Mouse (Mus musculus) bone marrow, adult 2 months (tissue): ENCODE measurements at regions not wholly inside any gene's neighbourhood (a gene's known extent, or its start where the extent isn't known, plus 50 kb on each side); places are given as distances from the start of the nearest gene placed in this dataset.
A peak's percentile ranks its signal among the peaks of the same experiment; 100 is the strongest.

Experiments
- H3K27ac ChIP-seq: fragments of 200-500 bp; 2 replicates; pipeline ENCODE4 v1.5.1; 2012; ENCODE audit warnings: low read depth, mild to moderate bottlenecking, control low read depth, inconsistent platforms, low read length; ENCODE audit not compliant: control insufficient read depth, poor library complexity, insufficient read depth
- H3K4me1 ChIP-seq: fragments of 200-500 bp; 2 replicates; pipeline ENCODE4 v1.6.1; 2011; ENCODE audit warnings: low read length; ENCODE audit not compliant: control insufficient read depth, insufficient read depth
- H3K4me3 ChIP-seq: fragments of 200-500 bp; replicated peaks from 2 replicates; pipeline ENCODE3; 2011; ENCODE audit warnings: mild to moderate bottlenecking, low read depth, low read length, control low read depth; ENCODE audit not compliant: control insufficient read depth
- CTCF ChIP-seq: fragments of 200-500 bp; IDR thresholded peaks from 2 replicates; pipeline ENCODE4 v1.5.1; 2011; ENCODE audit warnings: low read length, control low read depth; ENCODE audit not compliant: control insufficient read depth, insufficient read depth
- POLR2A ChIP-seq: fragments of 200-500 bp; IDR thresholded peaks from 2 replicates; pipeline ENCODE4 v1.6.1; 2011; ENCODE audit warnings: low read depth, mild to moderate bottlenecking, control low read depth, low read length, borderline replicate concordance; ENCODE audit not compliant: control insufficient read depth
- WGBS: fragments of 180-500 bp; shearing (Covaris S2); methylation state at CpG from one replicate; pipeline ENCODE4 v1.1.7; 2018; 5-methylcytosine and 5-hydroxymethylcytosine counted together

- no peaks in the 10 kb centered on the region for H3K4me1 ChIP-seq
- 76% methylated on average over 3 of the region's 3 CpGs for WGBS
- no peak for TF ChIP-seq CTCF
- no peak for TF ChIP-seq POLR2A
- H3K4me3 ChIP-seq: no peak overlapping the region
- H3K27ac ChIP-seq: no peak overlapping the region
Measured at GRCm38 (mm10) chr1:165036631-165037030, 101.3 kb upstream of the Xcl1 start.

- H3K27ac ChIP-seq: no peak overlapping the region
- H3K4me3 ChIP-seq: no peak overlapping the region
- no peaks in the 10 kb centered on the region for H3K4me1 ChIP-seq
- TF ChIP-seq POLR2A: no peak
- peak; percentile 44 for TF ChIP-seq CTCF
- 72% methylated on average over 1 of the region's 1 CpGs for WGBS
Measured at GRCm38 (mm10) chr1:165035618-165036017, 100.3 kb upstream of the Xcl1 start.

- H3K27ac ChIP-seq: peak overlapping the region; percentile 3; the same call in 1 of the 2 replicates
- no peak overlapping the region for H3K4me3 ChIP-seq
- peaks cover 1% of the 10 kb centered on the region; the same call in 1 of the 2 replicates for H3K4me1 ChIP-seq
- 7% methylated on average over 10 of the region's 10 CpGs for WGBS
- TF ChIP-seq POLR2A: no peak
- no peak for TF ChIP-seq CTCF
Measured at GRCm38 (mm10) chr1:165020960-165021563, 85.7 kb upstream of the Xcl1 start.

DNA sequence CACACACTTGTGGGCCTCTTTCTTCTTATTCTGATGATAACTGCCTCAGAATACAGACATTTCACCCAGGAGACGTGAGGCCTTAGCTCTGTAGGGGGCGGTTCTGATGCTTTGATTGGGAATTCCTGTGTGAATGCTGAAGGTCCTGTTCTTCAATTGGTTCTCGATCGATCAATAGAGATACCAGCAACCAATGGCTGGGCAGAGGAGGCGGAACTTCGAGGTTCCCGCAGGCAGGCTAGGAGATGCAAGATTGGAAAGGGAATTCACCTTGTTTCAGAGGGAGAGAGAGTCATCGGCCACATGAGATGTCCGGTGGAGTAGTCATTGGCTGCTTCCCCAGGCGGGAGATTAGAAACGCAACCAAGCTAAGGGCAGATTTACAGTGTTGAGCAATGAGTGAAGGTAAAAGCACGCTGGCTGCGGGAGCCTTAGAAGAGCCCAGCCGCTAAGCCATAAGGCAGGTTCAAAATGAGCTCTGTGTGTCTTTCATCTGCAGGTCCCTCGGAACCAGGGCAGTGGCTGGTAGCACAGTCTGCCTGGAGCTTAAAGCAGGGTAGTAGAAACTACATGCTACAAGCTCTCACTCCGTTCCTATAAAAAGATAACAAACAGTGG is 83.5 kb upstream of the Xcl1 start:
- H3K4me1 ChIP-seq: peaks cover 1% of the 10 kb centered on the region; the same call in 1 of the 2 replicates
- WGBS: 67% methylated on average over 16 of the region's 16 CpGs
- no peak overlapping the region for H3K4me3 ChIP-seq
- no peak for TF ChIP-seq POLR2A
- TF ChIP-seq CTCF: no peak
- no peak overlapping the region for H3K27ac ChIP-seq

- no peak for TF ChIP-seq POLR2A
- TF ChIP-seq CTCF: no peak
- Histone ChIP-seq H3K4me1 (peaks cover 1% of the 10 kb centered on the region; the same call in 1 of the 2 replicates), H3K4me3 (no peak overlapping the region), H3K27ac (no peak overlapping the region)
- 88% methylated on average over 4 of the region's 4 CpGs for WGBS
Measured at GRCm38 (mm10) chr1:165018236-165018635, 82.9 kb upstream of the Xcl1 start.

GRCm38 (mm10) chr1:165017793-165018192 is 82.5 kb upstream of the Xcl1 start:
- Histone ChIP-seq H3K4me3 (no peak overlapping the region), H3K4me1 (peaks cover 1% of the 10 kb centered on the region; the same call in 1 of the 2 replicates), H3K27ac (no peak overlapping the region)
- TF ChIP-seq CTCF (no peak), POLR2A (no peak)
- WGBS: 89% methylated on average over 6 of the region's 6 CpGs

- WGBS: 38% methylated on average over 1 of the region's 1 CpGs
- no peak for TF ChIP-seq CTCF
- no peak for TF ChIP-seq POLR2A
- Histone ChIP-seq H3K4me3 (no peak overlapping the region), H3K27ac (no peak overlapping the region), H3K4me1 (no peaks in the 10 kb centered on the region; the same call in 1 of the 2 replicates)
Measured at GRCm38 (mm10) chr1:165014328-165014727, 79.0 kb upstream of the Xcl1 start.

GRCm38 (mm10) chr1:165013428-165013827 is 78.1 kb upstream of the Xcl1 start:
- no peak for TF ChIP-seq POLR2A
- TF ChIP-seq CTCF: no peak
- no peaks in the 10 kb centered on the region; the same call in 1 of the 2 replicates for H3K4me1 ChIP-seq
- 17% methylated on average over 2 of the region's 2 CpGs for WGBS
- no peak overlapping the region for H3K27ac ChIP-seq
- no peak overlapping the region for H3K4me3 ChIP-seq

GRCm38 (mm10) chr1:165012376-165012775 is 77.0 kb upstream of the Xcl1 start:
- Histone ChIP-seq H3K4me1 (no peaks in the 10 kb centered on the region; the same call in 1 of the 2 replicates), H3K27ac (no peak overlapping the region), H3K4me3 (no peak overlapping the region)
- TF ChIP-seq CTCF: no peak
- no peak for TF ChIP-seq POLR2A
- WGBS: 9% methylated on average over 3 of the region's 3 CpGs
